Mouse (Mus musculus): ENCODE measurements at regions not wholly inside any gene's neighbourhood (a gene's known extent, or its start where the extent isn't known, plus 50 kb on each side); places are given as distances from the start of the nearest gene placed in this dataset.
A peak's percentile ranks its signal among the peaks of the same experiment; 100 is the strongest.

- Histone ChIP-seq H3K9me3 (replicated peaks; ENCODE audit: control insufficient read depth, low read length) (no peaks in the 10 kb centered on the region), H3K4me2 (ENCODE audit: low read depth, low read length) (no peak overlapping the region), H3K9ac (replicated peaks; ENCODE audit: low read depth, low read length) (no peak overlapping the region), H3K27ac (ENCODE audit: low read depth) (no peak overlapping the region), H3K4me3 (ENCODE audit: low read depth, low read length) (no peak overlapping the region), H3K27me3 (ENCODE audit: control insufficient read depth, insufficient read depth, low read length) (no peaks in the 10 kb centered on the region), H3K4me1 (ENCODE audit: control insufficient read depth, insufficient read depth) (no peaks in the 10 kb centered on the region), H3K36me3 (replicated peaks; ENCODE audit: control insufficient read depth, insufficient read depth, low read length) (no peaks in the 10 kb centered on the region)
- no peak for TF ChIP-seq EP300 (IDR thresholded peaks at IDR 0.05; ENCODE audit: low read depth)
- TF ChIP-seq CTCF (IDR thresholded peaks at IDR 0.05; ENCODE audit: low read depth), result no peak
- DNase-seq (ENCODE audit: low spot score) (no peak), ATAC-seq (ENCODE audit: insufficient read depth, low read depth) (no peak)
- WGBS, result 79% methylated on average over 3 of the region's 3 CpGs
These were observed 168.9 kb downstream of the Gja1 start for GRCm38 (mm10) chr10:56545989-56546388.

GRCm38 (mm10) chr10:56546824-56547223 lies 169.7 kb downstream of the Gja1 start:
- H3K27me3 ChIP-seq (ENCODE audit: control insufficient read depth, insufficient read depth, low read length), result no peaks in the 10 kb centered on the region
- no peaks in the 10 kb centered on the region for H3K4me1 ChIP-seq (ENCODE audit: control insufficient read depth, insufficient read depth)
- no peaks in the 10 kb centered on the region for H3K36me3 ChIP-seq (replicated peaks; ENCODE audit: control insufficient read depth, insufficient read depth, low read length)
- no peak overlapping the region for H3K4me3 ChIP-seq (ENCODE audit: low read depth, low read length)
- no peaks in the 10 kb centered on the region for H3K9me3 ChIP-seq (replicated peaks; ENCODE audit: control insufficient read depth, low read length)
- 52% methylated on average over 2 of the region's 2 CpGs for whole genome bisulfite sequencing
- ATAC-seq (ENCODE audit: insufficient read depth, low read depth) (no peak), DNase-seq (ENCODE audit: low spot score) (no peak)
- no peak for TF ChIP-seq EP300 (IDR thresholded peaks at IDR 0.05; ENCODE audit: low read depth)
- no peak for TF ChIP-seq CTCF (IDR thresholded peaks at IDR 0.05; ENCODE audit: low read depth)
- no peak overlapping the region for H3K4me2 ChIP-seq (ENCODE audit: low read depth, low read length)
- no peak overlapping the region for H3K27ac ChIP-seq (ENCODE audit: low read depth)
- H3K9ac ChIP-seq (replicated peaks; ENCODE audit: low read depth, low read length), result no peak overlapping the region

GRCm38 (mm10) chr10:56547825-56548224 lies 170.7 kb downstream of the Gja1 start:
- H3K9me3 ChIP-seq (replicated peaks; ENCODE audit: control insufficient read depth, low read length), result no peaks in the 10 kb centered on the region
- DNase-seq (ENCODE audit: low spot score) (no peak), ATAC-seq (ENCODE audit: insufficient read depth, low read depth) (no peak)
- no peaks in the 10 kb centered on the region for H3K36me3 ChIP-seq (replicated peaks; ENCODE audit: control insufficient read depth, insufficient read depth, low read length)
- no peaks in the 10 kb centered on the region for H3K27me3 ChIP-seq (ENCODE audit: control insufficient read depth, insufficient read depth, low read length)
- H3K9ac ChIP-seq (replicated peaks; ENCODE audit: low read depth, low read length), result no peak overlapping the region
- H3K4me2 ChIP-seq (ENCODE audit: low read depth, low read length), result no peak overlapping the region
- H3K4me1 ChIP-seq (ENCODE audit: control insufficient read depth, insufficient read depth), result no peaks in the 10 kb centered on the region
- TF ChIP-seq EP300 (IDR thresholded peaks at IDR 0.05; ENCODE audit: low read depth) (no peak), CTCF (IDR thresholded peaks at IDR 0.05; ENCODE audit: low read depth) (no peak)
- H3K27ac ChIP-seq (ENCODE audit: low read depth), result no peak overlapping the region
- H3K4me3 ChIP-seq (ENCODE audit: low read depth, low read length), result no peak overlapping the region
- 69% methylated on average over 3 of the region's 4 CpGs for WGBS

DNA sequence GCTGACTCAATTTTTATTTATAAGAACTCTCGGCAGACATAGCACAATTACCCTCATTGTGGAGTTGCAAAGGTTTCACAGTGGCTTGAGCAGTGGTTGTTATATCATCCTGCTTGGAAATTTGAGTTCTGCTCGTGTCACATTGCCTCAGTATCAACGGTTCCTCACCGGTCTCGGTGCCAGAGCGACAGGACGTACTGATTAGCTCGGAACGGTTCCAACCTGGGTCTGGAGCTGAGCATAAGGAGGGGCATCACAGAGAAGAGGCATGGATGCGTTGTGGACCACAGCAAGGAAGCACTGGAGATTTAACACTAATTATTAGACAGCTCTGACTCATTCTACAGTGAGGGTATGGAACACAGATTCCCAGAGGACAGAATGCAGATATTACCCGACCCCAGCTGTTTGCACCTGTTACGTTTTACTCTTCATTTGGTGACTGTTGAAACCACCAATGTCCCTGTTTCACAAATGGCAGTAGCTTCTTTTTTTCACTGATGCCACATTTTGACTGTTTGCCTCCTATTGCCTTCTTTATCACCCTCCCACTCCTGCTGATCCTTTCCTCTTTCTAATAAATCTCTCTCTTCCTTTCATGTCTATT lies 189.8 kb downstream of the Gja1 start:
- no peaks in the 10 kb centered on the region for H3K36me3 ChIP-seq (replicated peaks; ENCODE audit: control insufficient read depth, insufficient read depth, low read length)
- H3K27me3 ChIP-seq (ENCODE audit: control insufficient read depth, insufficient read depth, low read length), result no peaks in the 10 kb centered on the region
- H3K27ac ChIP-seq (ENCODE audit: low read depth), result no peak overlapping the region
- no peaks in the 10 kb centered on the region for H3K4me1 ChIP-seq (ENCODE audit: control insufficient read depth, insufficient read depth)
- WGBS, result 61% methylated on average over 12 of the region's 12 CpGs
- no peak for TF ChIP-seq EP300 (IDR thresholded peaks at IDR 0.05; ENCODE audit: low read depth)
- no peak for TF ChIP-seq CTCF (IDR thresholded peaks at IDR 0.05; ENCODE audit: low read depth)
- DNase-seq (ENCODE audit: low spot score) (no peak), ATAC-seq (ENCODE audit: insufficient read depth, low read depth) (no peak)
- no peak overlapping the region for H3K4me3 ChIP-seq (ENCODE audit: low read depth, low read length)
- no peaks in the 10 kb centered on the region for H3K9me3 ChIP-seq (replicated peaks; ENCODE audit: control insufficient read depth, low read length)
- H3K9ac ChIP-seq (replicated peaks; ENCODE audit: low read depth, low read length), result no peak overlapping the region
- no peak overlapping the region for H3K4me2 ChIP-seq (ENCODE audit: low read depth, low read length)

GRCm38 (mm10) chr10:56582065-56582464 lies 204.9 kb downstream of the Gja1 start:
- Histone ChIP-seq H3K27me3 (ENCODE audit: control insufficient read depth, insufficient read depth, low read length) (no peaks in the 10 kb centered on the region), H3K36me3 (replicated peaks; ENCODE audit: control insufficient read depth, insufficient read depth, low read length) (no peaks in the 10 kb centered on the region), H3K27ac (ENCODE audit: low read depth) (peak overlapping the region; percentile 35; the same call in 1 of the 2 replicates), H3K9me3 (replicated peaks; ENCODE audit: control insufficient read depth, low read length) (no peaks in the 10 kb centered on the region), H3K4me2 (ENCODE audit: low read depth, low read length) (peak overlapping the region; percentile 40), H3K9ac (replicated peaks; ENCODE audit: low read depth, low read length) (no peak overlapping the region), H3K4me1 (ENCODE audit: control insufficient read depth, insufficient read depth) (no peaks in the 10 kb centered on the region), H3K4me3 (ENCODE audit: low read depth, low read length) (no peak overlapping the region)
- peak; percentile 36 for DNase-seq (ENCODE audit: low spot score)
- peak; percentile 63 for ATAC-seq (ENCODE audit: insufficient read depth, low read depth)
- 5% methylated on average over 6 of the region's 6 CpGs for WGBS
- TF ChIP-seq EP300 (IDR thresholded peaks at IDR 0.05; ENCODE audit: low read depth), result no peak
- TF ChIP-seq CTCF (IDR thresholded peaks at IDR 0.05; ENCODE audit: low read depth), result no peak

DNA sequence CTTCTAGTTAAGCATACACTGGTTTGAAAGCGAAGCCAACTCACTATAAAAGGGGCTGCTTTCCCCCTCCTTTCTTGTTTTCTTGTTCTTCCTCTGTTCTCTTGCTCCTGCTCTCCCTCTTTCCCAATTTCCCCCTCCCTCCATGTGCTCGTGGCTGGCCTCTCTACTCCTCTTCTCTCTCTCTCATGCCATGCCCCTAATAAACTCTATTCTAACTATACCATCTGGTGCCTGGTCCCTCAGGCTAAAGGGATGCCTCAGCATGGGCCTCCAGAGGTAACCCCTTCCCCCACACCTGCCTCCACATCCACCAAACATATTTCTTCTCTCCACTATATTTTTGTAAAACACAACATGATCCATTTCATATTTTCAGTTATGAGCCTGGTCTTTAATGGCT lies 210.1 kb downstream of the Gja1 start:
- H3K36me3 ChIP-seq (replicated peaks; ENCODE audit: control insufficient read depth, insufficient read depth, low read length), result no peaks in the 10 kb centered on the region
- ATAC-seq (ENCODE audit: insufficient read depth, low read depth) (no peak), DNase-seq (ENCODE audit: low spot score) (no peak)
- H3K4me3 ChIP-seq (ENCODE audit: low read depth, low read length), result no peak overlapping the region
- H3K9me3 ChIP-seq (replicated peaks; ENCODE audit: control insufficient read depth, low read length), result no peaks in the 10 kb centered on the region
- 71% methylated on average over 2 of the region's 2 CpGs for WGBS
- no peak overlapping the region for H3K4me2 ChIP-seq (ENCODE audit: low read depth, low read length)
- no peak for TF ChIP-seq CTCF (IDR thresholded peaks at IDR 0.05; ENCODE audit: low read depth)
- no peak for TF ChIP-seq EP300 (IDR thresholded peaks at IDR 0.05; ENCODE audit: low read depth)
- H3K27me3 ChIP-seq (ENCODE audit: control insufficient read depth, insufficient read depth, low read length), result no peaks in the 10 kb centered on the region
- H3K27ac ChIP-seq (ENCODE audit: low read depth), result no peak overlapping the region
- H3K4me1 ChIP-seq (ENCODE audit: control insufficient read depth, insufficient read depth), result no peaks in the 10 kb centered on the region
- H3K9ac ChIP-seq (replicated peaks; ENCODE audit: low read depth, low read length), result no peak overlapping the region
